Comparison of ENCODE assay signal across 8 mouse cellular contexts in genomic region chr19:9954811-9955202, GRCm38 (mm10). TPM values are rescaled to one million over a fixed set of nuclear protein-coding genes. Genes with fewer than 3 reads are reported as not detected.
DNase-seq lines count a peak whose midpoint lies in the region; ATAC-seq lines count a peak whose summit lies in the region.

No protein-coding gene starts in this region.

- no peaks in the 10 kb centered on the region for H3K9me3 ChIP-seq in embryonic facial prominence, embryonic 14.5 days (ENCODE audit: control insufficient read depth, low read length)
- no peaks in the 10 kb centered on the region for H3K9me3 ChIP-seq in limb, embryonic 10.5 days (replicated peaks)

- peak overlapping the region; percentile 50 for H3K9ac ChIP-seq in embryonic facial prominence, embryonic 14.5 days (ENCODE audit: low read depth, low read length)

- peaks cover 18% of the 10 kb centered on the region for H3K4me1 ChIP-seq in embryonic facial prominence, embryonic 14.5 days (ENCODE audit: control insufficient read depth, insufficient read depth, low read length)
- peaks cover 11% of the 10 kb centered on the region for H3K4me1 ChIP-seq in limb, embryonic 10.5 days

- peak; percentile 50 for ATAC-seq in frontal cortex, adult (ENCODE audit: low TSS enrichment)
- ATAC-seq in embryonic facial prominence, embryonic 14.5 days (ENCODE audit: low read depth), result peak; percentile 53
- ATAC-seq in megakaryocyte progenitor cell, adult 5-6 weeks (replicated peaks; ENCODE audit: poor library complexity), result peak; percentile 53
- no peak for ATAC-seq in cerebellum, adult (ENCODE audit: insufficient number of reproducible peaks, low FRiP score, low TSS enrichment)

- peak overlapping the region; percentile 39 for H3K4me2 ChIP-seq in embryonic facial prominence, embryonic 14.5 days (ENCODE audit: low read depth, low read length)

- peak overlapping the region; percentile 94 for H3K27ac ChIP-seq in embryonic facial prominence, embryonic 14.5 days (replicated peaks; ENCODE audit: low read depth, low read length)
- H3K27ac ChIP-seq in limb, embryonic 10.5 days, result peak overlapping the region; percentile 74

- no peaks in the 10 kb centered on the region for H3K36me3 ChIP-seq in embryonic facial prominence, embryonic 14.5 days (ENCODE audit: control insufficient read depth, insufficient read depth, low read length)
- H3K36me3 ChIP-seq in limb, embryonic 10.5 days, result no peaks in the 10 kb centered on the region

- no peaks in the 10 kb centered on the region for H3K27me3 ChIP-seq in embryonic facial prominence, embryonic 14.5 days (replicated peaks; ENCODE audit: control insufficient read depth, insufficient read depth, low read length)
- H3K27me3 ChIP-seq in limb, embryonic 10.5 days (ENCODE audit: low read depth, poor library complexity, severe bottlenecking), result no peaks in the 10 kb centered on the region

- DNase-seq in frontal cortex, postnatal 10 days (ENCODE audit: low spot score in 2 of 2), result no peak
- peak; percentile 85 for DNase-seq in 3T3-L1 (ENCODE audit: low read depth, low spot score)
- no peak for DNase-seq in embryonic facial prominence, embryonic 14.5 days (ENCODE audit: low spot score)
- DNase-seq in limb, embryonic 10.5 days (ENCODE audit: low spot score), result no peak
- no peak for DNase-seq in cerebellum, adult 11 months

- H3K4me3 ChIP-seq in embryonic facial prominence, embryonic 14.5 days (ENCODE audit: low read depth, low read length), result no peak overlapping the region
- H3K4me3 ChIP-seq in limb, embryonic 10.5 days, result no peak overlapping the region

- 33% methylated on average over 5 of the region's 5 CpGs for WGBS in embryonic facial prominence, embryonic 14.5 days
- WGBS in limb, embryonic 10.5 days, result 44% methylated on average over 5 of the region's 5 CpGs

RNA-seq across cellular contexts. Expression of gene Fth1, which starts 25.6 kb away (rescaled TPM):
- polyA plus RNA-seq in embryonic facial prominence, embryonic 14.5 days (2014; fragmentation: Nextera tagmentation; extraction: Ambion mirVana), result 1,690 and 1,712 TPM in 2 replicates
- 1,175 and 1,229 TPM in 2 replicates for polyA plus RNA-seq in limb, embryonic 10.5 days (2016; fragmentation: Nextera tagmentation; extraction: Ambion mirVana)
- 1,115 and 1,144 TPM in 2 replicates for total RNA-seq in megakaryocyte progenitor cell, adult 5-6 weeks (2015)
- 325 and 354 TPM in 2 replicates for total RNA-seq in megakaryocyte progenitor cell, adult 5-6 weeks (2017)

RNA-seq across cellular contexts. Expression of gene Best1, which starts 46.6 kb away (rescaled TPM):
- polyA plus RNA-seq in embryonic facial prominence, embryonic 14.5 days (2014; fragmentation: Nextera tagmentation; extraction: Ambion mirVana), result 1.5 and 2.2 TPM in 2 replicates
- 2.3 TPM in 2 replicates for polyA plus RNA-seq in limb, embryonic 10.5 days (2016; fragmentation: Nextera tagmentation; extraction: Ambion mirVana)
- total RNA-seq in megakaryocyte progenitor cell, adult 5-6 weeks (2015), result 0.15 and 1.1 TPM in 2 replicates
- total RNA-seq in megakaryocyte progenitor cell, adult 5-6 weeks (2017), result not detected in 2 replicates

RNA-seq across cellular contexts. Expression of gene Rab3il1, which starts 46.7 kb away (rescaled TPM):
- polyA plus RNA-seq in embryonic facial prominence, embryonic 14.5 days (2014; fragmentation: Nextera tagmentation; extraction: Ambion mirVana), result 48.1 and 54.4 TPM in 2 replicates
- 39.2 and 41.5 TPM in 2 replicates for polyA plus RNA-seq in limb, embryonic 10.5 days (2016; fragmentation: Nextera tagmentation; extraction: Ambion mirVana)
- total RNA-seq in megakaryocyte progenitor cell, adult 5-6 weeks (2015), result 3.0 and 4.6 TPM in 2 replicates
- 3.4 and 3.9 TPM in 2 replicates for total RNA-seq in megakaryocyte progenitor cell, adult 5-6 weeks (2017)

RNA-seq across cellular contexts. Expression of gene Incenp, which starts 55.5 kb away (rescaled TPM):
- 65.5 and 72.3 TPM in 2 replicates for polyA plus RNA-seq in embryonic facial prominence, embryonic 14.5 days (2014; fragmentation: Nextera tagmentation; extraction: Ambion mirVana)
- polyA plus RNA-seq in limb, embryonic 10.5 days (2016; fragmentation: Nextera tagmentation; extraction: Ambion mirVana), result 167 and 183 TPM in 2 replicates
- total RNA-seq in megakaryocyte progenitor cell, adult 5-6 weeks (2015), result 179 and 188 TPM in 2 replicates
- total RNA-seq in megakaryocyte progenitor cell, adult 5-6 weeks (2017), result 95.9 and 97.2 TPM in 2 replicates
